Mouse (Mus musculus): ENCODE data around the gene Hspb1.
A peak's percentile ranks its signal among the peaks of the same experiment; 100 is the strongest.

Hspb1 gene

GRCm38 (mm10) chr5:135888405-135889215 is 891 bp downstream of the Hspb1 start:
- DNase-seq: no peak

GRCm38 (mm10) chr5:135890323-135890722 is 2.6 kb downstream of the Hspb1 start:
- no peak for DNase-seq

GRCm38 (mm10) chr5:135890920-135891319 is 3.2 kb downstream of the Hspb1 start:
- no peak for DNase-seq

- no peak for DNase-seq
Observed at GRCm38 (mm10) chr5:135892589-135893351, 5.1 kb downstream of the Hspb1 start.

GRCm38 (mm10) chr5:135894958-135895357 is 7.2 kb downstream of the Hspb1 start:
- no peak for DNase-seq

- peak; percentile 54 for DNase-seq
Observed at GRCm38 (mm10) chr5:135898028-135898427, 10.3 kb downstream of the Hspb1 start.

GRCm38 (mm10) chr5:135898995-135899394 is 11.3 kb downstream of the Hspb1 start:
- DNase-seq: no peak

GRCm38 (mm10) chr5:135899833-135900232 is 12.1 kb downstream of the Hspb1 start:
- no peak for DNase-seq

GRCm38 (mm10) chr5:135900701-135901100 is 13.0 kb downstream of the Hspb1 start:
- DNase-seq: no peak

- DNase-seq: no peak
Observed at GRCm38 (mm10) chr5:135901354-135902095, 13.8 kb downstream of the Hspb1 start.

GRCm38 (mm10) chr5:135903058-135903457 is 15.3 kb downstream of the Hspb1 start:
- no peak for DNase-seq

- DNase-seq: peak; percentile 92
Observed at GRCm38 (mm10) chr5:135903551-135904151, 15.9 kb downstream of the Hspb1 start.

- DNase-seq: no peak
Observed at GRCm38 (mm10) chr5:135904259-135904658, 16.5 kb downstream of the Hspb1 start.

- DNase-seq: no peak
Observed at GRCm38 (mm10) chr5:135905320-135906225, 17.9 kb downstream of the Hspb1 start.

- no peak for DNase-seq
Observed at GRCm38 (mm10) chr5:135906846-135907245, 19.1 kb downstream of the Hspb1 start.

GRCm38 (mm10) chr5:135907256-135907655 is 19.5 kb downstream of the Hspb1 start:
- no peak for DNase-seq

GRCm38 (mm10) chr5:135908185-135908584 is 20.5 kb downstream of the Hspb1 start:
- DNase-seq: no peak

GRCm38 (mm10) chr5:135908989-135909388 is 21.3 kb downstream of the Hspb1 start:
- DNase-seq: no peak

GRCm38 (mm10) chr5:135909646-135910045 is 21.9 kb downstream of the Hspb1 start:
- DNase-seq: no peak

- no peak for DNase-seq
Observed at GRCm38 (mm10) chr5:135910813-135911212, 23.1 kb downstream of the Hspb1 start.

GRCm38 (mm10) chr5:135911633-135912220 is 24.0 kb downstream of the Hspb1 start:
- no peak for DNase-seq

Data from kidney, adult 9 months (tissue).